Mouse (Mus musculus) MEL-GATA-1-ER (cell line): ENCODE measurements around the gene Banp.

ENCODE experiments used
- DNase-seq: peaks from one replicate; pipeline ENCODE4 v3.0.0-alpha.2; 2012; ENCODE audit warnings: low read depth; ENCODE audit errors: extremely low read depth

Gene Banp

GRCm38 (mm10) chr8:121980792-121981519 is 31.4 kb downstream of the Banp start:
- DNase-seq = no peak

DNA sequence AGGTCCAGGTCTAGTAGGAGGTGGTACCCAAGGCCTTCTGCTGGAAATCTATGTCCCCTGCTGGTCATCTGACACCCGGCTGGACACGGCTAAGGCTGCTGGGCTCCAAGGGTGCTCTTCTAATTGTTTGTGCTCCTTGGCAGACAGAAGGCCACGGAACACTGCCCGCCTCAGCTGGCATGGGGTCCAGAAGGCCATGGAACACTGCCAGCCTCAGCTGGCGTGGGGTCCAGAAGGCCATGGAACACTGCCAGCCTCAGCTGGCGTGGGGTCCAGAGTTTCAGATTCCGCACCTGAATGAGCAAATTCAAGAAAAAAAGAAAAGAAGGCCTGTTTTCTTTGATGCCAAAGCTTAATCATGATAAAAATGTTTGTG is 32.0 kb downstream of the Banp start:
- no peak for DNase-seq

GRCm38 (mm10) chr8:121985673-121986072 is 36.1 kb downstream of the Banp start:
- DNase-seq = no peak

GRCm38 (mm10) chr8:121987892-121988291 is 38.3 kb downstream of the Banp start:
- no peak for DNase-seq

- DNase-seq = no peak
These were observed 41.1 kb downstream of the Banp start for GRCm38 (mm10) chr8:121990506-121991255.

DNA sequence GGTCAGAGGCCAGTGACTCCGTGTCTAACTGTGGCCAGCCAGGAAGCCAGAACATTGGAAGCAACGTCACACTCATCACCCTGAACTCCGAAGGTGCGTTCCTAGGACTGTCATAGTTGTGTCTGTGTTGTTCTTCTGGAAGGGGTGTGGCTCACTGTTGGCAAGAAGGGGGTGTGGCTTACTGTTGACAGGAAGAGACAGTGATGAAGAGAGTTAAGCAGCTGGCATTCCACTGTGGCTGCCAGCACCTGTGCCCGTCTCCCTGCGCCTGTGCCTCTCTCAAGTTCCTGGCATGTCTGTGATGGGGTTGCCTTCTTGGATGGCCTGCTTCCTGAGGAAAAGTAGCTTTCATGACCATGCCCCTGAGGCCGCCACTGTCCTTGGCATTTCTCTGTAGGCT is 42.1 kb downstream of the Banp start:
- no peak for DNase-seq

GRCm38 (mm10) chr8:121992911-121993310 is 43.4 kb downstream of the Banp start:
- no peak for DNase-seq

DNA sequence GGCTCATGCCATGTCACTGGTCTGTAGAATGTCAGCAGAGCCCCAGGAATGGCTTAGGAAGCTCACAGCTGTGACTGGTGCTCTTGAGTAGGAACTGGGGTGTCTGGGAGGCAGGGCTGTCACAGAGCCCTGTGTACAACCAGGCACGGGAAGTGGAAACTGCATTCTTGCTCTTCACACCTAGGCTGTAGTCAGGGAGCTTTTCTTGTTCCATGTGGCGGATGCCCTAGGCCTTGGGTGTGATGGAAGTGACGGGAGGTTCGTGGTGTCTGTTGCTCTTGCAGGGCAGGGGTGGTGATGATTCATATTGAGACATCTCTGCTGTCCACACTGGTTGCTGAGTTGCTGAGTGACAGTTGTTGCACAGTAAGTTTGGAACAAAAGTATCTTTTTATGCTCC is 45.6 kb downstream of the Banp start:
- no peak for DNase-seq

GRCm38 (mm10) chr8:121995895-121996294 is 46.3 kb downstream of the Banp start:
- no peak for DNase-seq

DNA sequence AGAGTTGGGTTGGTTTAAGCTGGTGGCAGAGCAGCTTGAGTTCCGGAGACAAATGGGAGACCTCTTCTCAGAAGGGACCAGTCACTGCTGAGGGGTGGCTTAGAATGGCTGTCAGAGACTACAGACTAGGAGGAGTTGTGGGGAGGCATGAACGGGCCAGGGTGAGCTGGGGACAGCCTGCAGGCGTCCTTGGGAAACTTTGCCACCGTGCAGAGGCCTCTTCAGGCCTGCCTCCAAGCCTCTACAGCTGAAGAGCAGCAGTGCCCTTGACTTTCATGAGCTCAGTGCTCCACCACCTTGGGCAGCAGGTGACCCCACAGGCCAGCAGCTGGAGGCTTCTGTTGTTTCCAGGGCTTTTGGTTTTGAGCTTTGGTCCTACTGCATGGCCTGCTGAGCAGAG is 49.1 kb downstream of the Banp start:
- DNase-seq = no peak

DNA sequence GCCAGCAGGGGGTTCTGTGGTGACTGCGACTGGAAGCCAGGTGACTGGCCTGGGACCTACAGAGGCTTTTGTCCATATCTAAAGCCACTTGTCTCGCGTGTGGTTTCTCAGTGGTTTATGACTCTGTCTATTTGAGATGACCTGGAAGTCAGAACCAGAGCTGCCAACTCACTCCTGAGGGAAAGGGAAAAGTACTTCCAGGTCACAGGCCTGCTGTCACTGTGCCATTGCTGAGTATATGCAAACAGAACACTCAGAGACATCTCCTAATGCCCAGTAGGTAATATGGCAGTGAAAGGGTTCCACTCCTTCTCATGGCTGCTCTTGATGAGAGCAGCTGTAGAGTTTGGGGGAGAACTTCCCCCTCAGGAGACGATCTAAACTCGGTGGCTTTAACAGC is 49.7 kb downstream of the Banp start:
- no peak for DNase-seq

DNA sequence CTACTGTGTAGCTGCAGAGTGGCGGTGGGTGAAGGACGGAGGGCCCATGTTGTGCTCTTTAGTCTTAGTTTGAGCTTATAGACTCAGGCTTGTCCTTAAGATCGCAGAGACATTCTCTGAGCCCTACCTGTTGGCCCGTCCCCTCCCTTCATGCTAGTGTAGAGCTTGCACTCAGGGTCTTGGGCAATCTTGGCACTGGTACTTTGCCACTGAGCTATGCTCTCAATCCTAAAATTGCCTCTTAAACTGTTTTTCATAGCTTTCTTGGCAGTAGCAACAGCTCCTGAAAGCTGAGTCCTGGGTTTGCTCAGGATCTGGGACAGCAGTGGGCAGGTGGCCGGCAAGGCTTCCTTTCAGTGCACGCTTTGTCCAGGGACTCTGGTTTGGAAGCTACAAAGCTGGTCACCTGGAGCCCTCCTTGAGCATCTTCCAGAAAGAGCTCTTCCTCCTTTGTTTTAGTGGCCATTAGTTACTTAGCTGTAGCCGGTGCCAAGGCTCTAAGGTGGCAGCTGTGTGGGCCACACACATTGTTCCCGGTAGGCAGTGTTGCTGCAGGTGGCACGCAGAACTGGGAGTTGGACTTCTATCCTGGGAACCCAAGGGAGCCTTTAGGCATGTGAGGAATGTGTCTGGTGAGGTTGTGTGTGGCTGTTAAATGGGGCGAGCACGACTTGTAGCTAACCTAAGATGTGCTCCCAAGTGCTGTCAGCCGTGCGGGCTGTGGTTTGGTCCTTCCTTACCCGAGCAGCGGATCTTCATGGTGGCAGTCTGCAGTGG is 52.0 kb downstream of the Banp start:
- no peak for DNase-seq

DNA sequence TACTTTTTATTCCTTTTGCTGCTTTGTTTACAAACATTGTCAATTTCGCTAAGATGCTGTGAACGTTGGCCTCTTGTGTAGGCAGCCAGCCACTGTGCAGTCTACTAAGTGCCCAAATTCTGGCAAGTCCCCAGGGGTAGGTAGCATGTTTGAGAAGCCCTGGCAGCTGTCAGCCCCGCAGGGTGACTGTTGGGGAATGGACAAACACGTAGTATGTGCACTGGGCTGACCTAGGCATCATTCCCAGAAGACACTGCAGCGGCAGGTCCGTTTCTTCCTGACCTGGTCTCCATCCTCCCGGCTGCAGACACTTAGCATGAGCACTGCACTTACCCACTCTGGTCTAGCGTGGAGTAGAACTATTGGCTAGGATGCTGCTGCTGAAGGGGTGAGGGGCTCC is 54.1 kb downstream of the Banp start:
- no peak for DNase-seq

GRCm38 (mm10) chr8:122004131-122004530 is 54.6 kb downstream of the Banp start:
- DNase-seq = no peak

DNA sequence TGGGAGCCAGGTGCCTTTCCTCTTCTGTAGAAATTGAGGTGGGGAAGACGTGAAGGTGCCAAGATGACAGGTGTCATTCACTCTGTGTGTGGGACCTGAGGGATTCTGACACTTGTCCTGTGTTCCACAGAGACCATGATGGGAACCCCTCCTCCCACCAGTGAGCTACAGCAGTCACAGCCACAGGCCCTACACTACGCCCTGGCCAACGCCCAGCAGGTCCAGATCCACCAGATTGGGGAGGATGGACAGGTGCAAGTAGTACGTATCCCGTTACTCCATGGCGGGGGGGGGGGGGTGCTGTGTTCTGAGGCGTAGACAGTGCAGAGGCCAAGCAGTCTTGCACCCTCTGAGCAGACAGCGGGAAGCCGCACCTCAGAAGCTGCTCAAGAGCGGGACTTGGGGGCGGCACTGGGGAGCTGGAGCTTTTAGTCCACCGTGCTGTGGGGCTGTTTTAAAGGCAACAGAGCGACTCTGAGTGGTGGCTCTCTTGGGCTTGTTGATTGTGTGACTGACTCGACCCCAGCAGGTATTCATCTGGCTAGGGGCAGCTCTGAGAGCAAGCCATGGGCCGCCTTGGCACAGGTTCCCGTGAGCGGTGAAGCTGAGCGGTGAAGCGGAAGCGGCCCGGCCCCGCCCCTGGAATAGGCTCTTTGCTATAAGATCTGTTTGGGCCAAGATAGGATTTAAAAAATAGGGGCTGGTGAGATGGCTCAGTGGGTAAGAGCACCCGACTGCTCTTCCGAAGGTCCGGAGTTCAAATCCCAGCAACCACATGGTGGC is 56.1 kb downstream of the Banp start:
- DNase-seq = no peak

DNA sequence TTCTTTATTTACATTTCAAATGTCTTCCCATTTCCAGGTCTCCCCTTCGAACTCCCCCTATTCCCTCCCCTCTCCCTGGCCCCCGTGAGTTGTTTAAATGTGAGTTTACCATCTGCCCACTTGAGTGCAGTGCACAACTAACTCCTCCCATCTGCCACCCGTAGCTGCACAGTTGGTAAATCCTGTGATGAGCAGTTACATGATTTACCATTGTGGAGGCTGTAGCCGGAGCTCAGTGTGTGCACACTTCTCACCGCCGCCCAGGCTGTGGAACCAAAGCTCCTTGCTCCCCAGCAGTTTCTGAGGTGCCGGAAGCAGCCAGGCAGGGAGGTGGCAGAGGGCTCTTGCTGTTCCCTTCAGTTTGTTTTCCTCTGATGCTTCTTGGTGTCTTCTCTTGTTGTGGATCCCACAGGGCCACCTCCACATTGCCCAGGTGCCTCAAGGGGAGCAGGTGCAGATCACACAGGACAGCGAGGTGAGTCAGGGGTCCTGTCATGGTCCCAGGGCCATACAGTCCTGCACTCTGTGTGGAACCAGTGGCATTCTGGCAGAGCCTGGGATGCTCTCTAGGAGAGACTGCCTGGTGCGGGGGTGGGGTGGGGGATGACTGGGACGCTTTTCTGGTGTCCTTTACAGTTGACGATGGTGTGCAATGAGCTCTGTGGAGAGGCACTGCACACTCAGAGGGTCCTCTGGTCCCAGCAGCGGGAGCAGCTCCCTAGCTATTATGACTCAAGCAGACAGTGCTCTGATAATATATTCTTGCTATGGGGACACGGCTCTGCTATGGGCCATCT is 57.3 kb downstream of the Banp start:
- no peak for DNase-seq

DNA sequence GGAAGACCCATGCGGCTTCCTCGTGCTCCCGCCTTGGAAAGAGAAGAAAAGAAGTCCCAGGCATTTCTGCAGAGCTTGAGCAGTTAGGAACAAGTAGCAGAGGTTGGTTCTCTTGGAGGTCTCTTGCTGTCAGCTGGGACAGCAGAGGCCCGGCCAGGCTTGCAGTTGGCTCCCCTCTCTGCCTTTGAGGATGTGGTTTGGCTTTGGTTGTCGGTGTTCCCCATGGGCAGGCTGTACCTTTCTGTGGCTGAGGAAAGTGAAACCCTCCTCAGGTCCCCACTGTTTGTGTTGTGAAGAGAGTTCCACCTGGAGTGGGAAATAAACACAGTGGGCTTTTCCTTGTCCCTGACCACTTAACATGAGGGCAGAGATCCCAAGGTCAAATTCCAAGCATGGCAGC is 58.8 kb downstream of the Banp start:
- no peak for DNase-seq

DNA sequence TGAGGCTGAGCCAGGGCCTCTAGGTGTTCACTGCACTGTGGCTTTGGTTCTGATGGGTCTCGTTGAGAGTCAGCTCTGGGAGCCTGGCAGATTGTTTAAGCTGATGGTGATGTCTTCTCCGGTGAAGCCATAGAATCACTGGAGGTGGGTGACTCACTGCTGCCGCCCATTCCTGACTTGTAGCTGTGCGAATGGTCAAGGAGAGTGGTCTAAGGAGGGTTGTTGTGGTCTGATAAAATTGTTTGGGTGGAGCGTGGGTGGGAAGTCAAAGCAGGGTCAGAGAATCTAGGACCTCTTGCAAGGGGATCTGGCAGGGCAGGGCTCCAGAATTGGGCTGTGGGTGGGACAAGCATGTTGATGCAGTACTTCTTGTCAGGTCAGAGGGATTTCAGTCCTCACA is 61.1 kb downstream of the Banp start:
- no peak for DNase-seq

DNA sequence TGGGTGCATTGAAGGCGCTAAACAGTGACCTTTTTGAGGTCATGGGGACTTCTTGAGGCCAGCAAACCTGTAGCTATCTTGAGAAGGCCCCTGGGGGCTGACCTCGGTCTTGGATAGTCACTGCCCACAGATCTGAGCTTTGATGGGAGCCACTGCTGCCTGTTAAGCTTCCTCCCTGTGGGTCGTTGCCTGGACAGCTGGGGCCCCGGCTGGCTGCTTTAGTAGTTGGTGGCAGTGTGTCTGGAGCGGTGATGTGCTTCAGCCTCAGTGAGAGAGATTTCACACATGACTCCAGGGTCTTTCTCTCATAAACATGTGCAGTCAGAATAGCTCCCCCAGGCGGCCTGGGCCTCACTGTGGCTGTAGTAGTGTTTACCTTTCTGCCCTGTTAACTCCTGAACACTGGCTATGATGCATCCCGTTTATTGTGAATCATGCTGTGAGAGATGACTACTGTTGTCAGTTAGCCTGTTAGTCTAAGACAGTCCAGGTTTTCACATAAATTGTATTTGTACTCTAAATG is 61.6 kb downstream of the Banp start:
- no peak for DNase-seq

DNA sequence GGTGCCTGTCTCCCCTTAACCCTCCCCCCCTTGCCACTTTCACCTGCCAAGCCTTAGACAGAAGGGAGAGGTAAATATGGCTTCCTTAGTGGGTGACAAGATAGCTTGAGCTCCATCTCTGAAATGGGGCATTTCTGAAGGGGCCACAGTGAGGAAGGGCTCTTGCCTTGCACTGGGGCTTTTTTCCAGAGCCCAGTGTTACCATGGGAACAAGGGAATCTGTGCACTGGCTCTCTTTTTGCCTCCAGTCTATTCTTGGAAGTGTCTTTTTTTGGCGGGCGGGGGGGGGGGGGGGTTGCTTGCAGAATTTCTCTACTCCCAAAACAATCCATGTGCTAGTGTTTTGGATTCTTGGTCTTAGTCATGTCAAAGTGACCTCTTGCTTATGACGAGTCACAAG is 65.1 kb downstream of the Banp start:
- DNase-seq = no peak
